Mouse (Mus musculus): ENCODE data around the gene Psmc3ip. TPM values are rescaled to one million over a fixed set of nuclear protein-coding genes. Genes with fewer than 3 reads are reported as not detected.

Psmc3ip gene
- total RNA-seq, 2 experiments from 2014 or later = 2.8 to 4.0 TPM

GRCm38 (mm10) chr11:101051617-101052016 is 43.6 kb downstream of the Psmc3ip start:
- no peak for DNase-seq

- no peak for DNase-seq
These were observed 44.2 kb downstream of the Psmc3ip start for GRCm38 (mm10) chr11:101051051-101051493.

GRCm38 (mm10) chr11:101050359-101050758 is 44.9 kb downstream of the Psmc3ip start:
- no peak for DNase-seq

DNA sequence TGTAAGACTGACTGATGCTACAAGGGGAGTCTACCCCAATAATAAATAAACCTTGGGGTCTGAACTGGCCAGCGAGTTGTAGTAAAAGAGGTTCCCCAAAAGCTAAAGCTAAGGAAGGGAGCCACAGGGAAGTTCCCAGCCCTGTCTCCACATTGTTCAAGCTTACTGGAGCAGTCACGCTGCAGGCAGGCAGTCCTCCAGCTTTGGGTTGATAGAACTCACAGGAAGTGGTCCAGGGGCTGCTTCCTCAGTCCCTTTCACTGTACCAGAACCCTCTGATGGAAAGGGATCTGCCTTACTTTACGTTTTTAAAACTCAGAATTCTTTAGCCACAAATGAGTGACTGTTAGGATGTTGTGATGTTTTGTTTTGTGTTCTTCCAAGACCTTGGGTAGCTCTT is 47.7 kb downstream of the Psmc3ip start:
- DNase-seq = no peak

- no peak for DNase-seq
These were observed 48.8 kb downstream of the Psmc3ip start for GRCm38 (mm10) chr11:101046440-101046839.

DNA sequence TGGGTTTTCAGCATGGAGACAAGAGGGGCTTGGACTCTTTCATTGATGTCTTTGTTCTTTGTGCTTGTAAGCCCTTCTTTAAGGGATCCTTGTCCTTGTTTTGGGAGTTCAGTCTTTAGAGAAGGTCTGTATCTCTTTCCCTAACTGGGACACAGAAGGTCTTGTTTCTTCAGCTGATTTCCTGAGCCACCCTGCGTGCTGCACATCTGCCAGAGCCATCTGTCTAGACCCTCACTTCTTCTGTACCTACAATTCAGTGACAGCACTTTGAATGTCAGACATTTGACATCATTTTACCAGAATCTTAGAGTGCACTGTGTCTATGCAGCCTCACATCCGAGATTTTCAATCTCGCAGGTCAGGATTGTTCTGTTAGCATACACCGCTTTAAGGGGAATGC is 49.4 kb downstream of the Psmc3ip start:
- DNase-seq = no peak

Small RNA genes within 50 kb of the gene (microRNA-seq; reads per million reads assigned to microRNA genes)
- gene Gm27626 = 0 reads per million in 2 experiments

Other genes with a start within 250 kb of the Psmc3ip start
- 100 to 1,000 TPM; 107 to 114 TPM for gene Stat5b, start 244.7 kb downstream of the Psmc3ip start, total RNA-seq (2021)
- 10 to 100 TPM; 29.6 to 32.7 TPM for gene Stat5a, start 236.1 kb downstream of the Psmc3ip start, total RNA-seq (2021)
- 10 to 100 TPM; 49.1 to 56.7 TPM for gene Stat3, start 155.9 kb downstream of the Psmc3ip start, total RNA-seq (2021)
- 100 to 1,000 TPM; 279 to 309 TPM for gene Cavin1, start 124.5 kb downstream of the Psmc3ip start, total RNA-seq (2021)
- gene Atp6v0a1, start 86.0 kb downstream of the Psmc3ip start, total RNA-seq (2021) = 10 to 100 TPM; 52.9 to 59.9 TPM
- 10 to 100 TPM in 1 of 2 experiments, 1 to 10 TPM in 1; 9.2 to 11.6 TPM for gene Naglu, start 25.4 kb downstream of the Psmc3ip start, total RNA-seq (2021)
- gene Hsd17b1, start 17.0 kb downstream of the Psmc3ip start, total RNA-seq (2021) = under 1 TPM; 0.23 to 0.25 TPM
- 10 to 100 TPM; 10.7 to 11.7 TPM for gene Coasy, start 12.9 kb downstream of the Psmc3ip start, total RNA-seq (2021)
- 10 to 100 TPM; 10.7 to 12.2 TPM for gene Mlx, start 8.2 kb downstream of the Psmc3ip start, total RNA-seq (2021)
- gene Retreg3, start 24.5 kb upstream of the Psmc3ip start, total RNA-seq (2021) = 10 to 100 TPM; 37.3 to 37.5 TPM
- 10 to 100 TPM; 37.4 to 39.0 TPM for gene Tubg1, start 24.5 kb upstream of the Psmc3ip start, total RNA-seq (2021)
- 1 to 10 TPM; 5.5 to 6.3 TPM for gene Tubg2, start 60.5 kb upstream of the Psmc3ip start, total RNA-seq (2021)
- gene Cntnap1, start 75.1 kb upstream of the Psmc3ip start, total RNA-seq (2021) = 1 to 10 TPM; 4.2 to 4.3 TPM
- 10 to 100 TPM; 33.2 to 36.7 TPM for gene Plekhh3, start 75.9 kb upstream of the Psmc3ip start, total RNA-seq (2021)
- gene Ccr10, start 80.0 kb upstream of the Psmc3ip start, total RNA-seq (2021) = not detected
- 10 to 100 TPM; 17.2 to 17.7 TPM for gene Ezh1, start 131.0 kb upstream of the Psmc3ip start, total RNA-seq (2021)
- 10 to 100 TPM; 70.5 to 72.8 TPM for gene Ramp2, start 150.6 kb upstream of the Psmc3ip start, total RNA-seq (2021)
- 10 to 100 TPM; 40.1 to 44.3 TPM for gene Vps25, start 158.3 kb upstream of the Psmc3ip start, total RNA-seq (2021)
- 1 to 10 TPM in 1 of 2 experiments, under 1 TPM in 1; 0.35 to 1.4 TPM for gene Wnk4, start 165.1 kb upstream of the Psmc3ip start, total RNA-seq (2021)
- under 1 TPM; 0.14 to 0.18 TPM for gene Cntd1, start 183.6 kb upstream of the Psmc3ip start, total RNA-seq (2021)
- 10 to 100 TPM; 66.3 to 74.5 TPM for gene Coa3, start 183.7 kb upstream of the Psmc3ip start, total RNA-seq (2021)
- gene Becn1, start 206.8 kb upstream of the Psmc3ip start, total RNA-seq (2021) = 10 to 100 TPM; 74.5 to 76.9 TPM
- 10 to 100 TPM; 72.4 TPM for gene Psme3, start 220.8 kb upstream of the Psmc3ip start, total RNA-seq (2021)
- gene Aoc2, start 229.6 kb upstream of the Psmc3ip start, total RNA-seq (2021) = 1 to 10 TPM; 1.7 to 2.3 TPM
- 10 to 100 TPM; 25.2 to 31.0 TPM for gene Aoc3, start 235.2 kb upstream of the Psmc3ip start, total RNA-seq (2021)